Mouse (Mus musculus): Measurements from ENCODE around the gene Mcm9.

DNA sequence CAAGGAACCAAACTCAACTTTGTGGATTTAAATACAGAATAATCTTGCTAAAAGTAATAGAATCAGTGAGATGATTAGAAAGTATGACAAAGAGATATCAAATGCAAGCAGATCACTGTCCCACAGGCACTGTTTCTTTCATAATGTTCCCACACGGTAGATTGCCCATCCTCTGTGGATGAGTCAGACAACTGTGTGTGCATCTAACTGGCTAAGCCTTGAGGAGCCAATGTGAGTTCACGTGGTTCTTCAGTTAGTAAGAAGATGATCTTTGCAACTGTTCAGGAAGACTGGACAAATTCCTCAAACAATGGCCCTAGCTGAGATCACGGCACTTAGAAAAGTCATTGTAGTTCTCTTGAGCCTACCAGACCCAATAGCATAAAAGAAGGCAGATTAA, 102.9 kb downstream of the Mcm9 start:
- no peak for TF ChIP-seq CTCF (conservative IDR thresholded peaks at IDR 0.05; ENCODE audit: low read length)
- no peak for TF ChIP-seq POU5F1 (IDR thresholded peaks at IDR 0.05; ENCODE audit: borderline replicate concordance, low read length)
- no peak for TF ChIP-seq NANOG (IDR thresholded peaks at IDR 0.05; ENCODE audit: borderline replicate concordance, low read length)
